Mouse (Mus musculus) embryonic facial prominence, embryonic 13.5 days (tissue): Measurements from ENCODE around the gene Spred2. TPM values are rescaled to one million over a fixed set of nuclear protein-coding genes. Genes with fewer than 3 reads are reported as not detected.
A peak's percentile ranks its signal among the peaks of the same experiment; 100 is the strongest.

Experiments
- ATAC-seq: fragments of 200-750 bp; cut with Nextera tagmentation; 2 replicates; pipeline ENCODE4 v1.8.0; 2017; ENCODE audit warnings: low read depth; ENCODE audit not compliant: insufficient number of reproducible peaks, insufficient read depth, low FRiP score, low TSS enrichment
- H3K27ac ChIP-seq: fragments of 300-500 bp; sonication (generic); 2 replicates; pipeline ENCODE4 v1.5.1; 2015; ENCODE audit warnings: moderate library complexity, mild to moderate bottlenecking, inconsistent platforms
- H3K27me3 ChIP-seq: fragments of 300-500 bp; sonication (generic); 2 replicates; pipeline ENCODE4 v1.6.1; 2015; ENCODE audit warnings: mild to moderate bottlenecking, inconsistent platforms
- H3K36me3 ChIP-seq: fragments of 300-500 bp; sonication (generic); 2 replicates; pipeline ENCODE4 v1.6.1; 2015; ENCODE audit warnings: mild to moderate bottlenecking, inconsistent platforms
- H3K4me1 ChIP-seq: fragments of 300-500 bp; sonication (generic); 2 replicates; pipeline ENCODE4 v1.6.1; 2015; ENCODE audit warnings: inconsistent platforms
- H3K4me2 ChIP-seq: fragments of 300-500 bp; sonication (generic); 2 replicates; pipeline ENCODE4 v1.6.1; 2015; ENCODE audit warnings: moderate library complexity, mild to moderate bottlenecking, inconsistent platforms
- H3K4me3 ChIP-seq: fragments of 300-500 bp; sonication (generic); 2 replicates; pipeline ENCODE4 v1.5.1; 2015; ENCODE audit warnings: mild to moderate bottlenecking, inconsistent platforms
- H3K9ac ChIP-seq: fragments of 300-500 bp; sonication (generic); 2 replicates; pipeline ENCODE4 v1.6.1; 2015; ENCODE audit warnings: mild to moderate bottlenecking, inconsistent platforms
- H3K9me3 ChIP-seq: fragments of 300-500 bp; sonication (generic); 2 replicates; pipeline ENCODE4 v1.6.1; 2016; ENCODE audit warnings: inconsistent platforms
- WGBS: fragments of 180-500 bp; shearing (Covaris S2); methylation state at CpG from one replicate; pipeline ENCODE4 v1.1.7; 2015; ENCODE audit warnings: mixed read lengths; 5-methylcytosine and 5-hydroxymethylcytosine counted together
- polyA plus RNA-seq: library from polyadenylated mRNA; unstranded; fragments of >200 nt; fragmentation: Nextera tagmentation; extraction: Ambion mirVana; gene quantifications from 2 replicates; pipeline ENCODE4 v1.2.1, GENCODE M21; 2015

The Spred2 gene
- polyA plus RNA-seq, 1 experiment from 2014 or later, result 10.2 TPM

DNA sequence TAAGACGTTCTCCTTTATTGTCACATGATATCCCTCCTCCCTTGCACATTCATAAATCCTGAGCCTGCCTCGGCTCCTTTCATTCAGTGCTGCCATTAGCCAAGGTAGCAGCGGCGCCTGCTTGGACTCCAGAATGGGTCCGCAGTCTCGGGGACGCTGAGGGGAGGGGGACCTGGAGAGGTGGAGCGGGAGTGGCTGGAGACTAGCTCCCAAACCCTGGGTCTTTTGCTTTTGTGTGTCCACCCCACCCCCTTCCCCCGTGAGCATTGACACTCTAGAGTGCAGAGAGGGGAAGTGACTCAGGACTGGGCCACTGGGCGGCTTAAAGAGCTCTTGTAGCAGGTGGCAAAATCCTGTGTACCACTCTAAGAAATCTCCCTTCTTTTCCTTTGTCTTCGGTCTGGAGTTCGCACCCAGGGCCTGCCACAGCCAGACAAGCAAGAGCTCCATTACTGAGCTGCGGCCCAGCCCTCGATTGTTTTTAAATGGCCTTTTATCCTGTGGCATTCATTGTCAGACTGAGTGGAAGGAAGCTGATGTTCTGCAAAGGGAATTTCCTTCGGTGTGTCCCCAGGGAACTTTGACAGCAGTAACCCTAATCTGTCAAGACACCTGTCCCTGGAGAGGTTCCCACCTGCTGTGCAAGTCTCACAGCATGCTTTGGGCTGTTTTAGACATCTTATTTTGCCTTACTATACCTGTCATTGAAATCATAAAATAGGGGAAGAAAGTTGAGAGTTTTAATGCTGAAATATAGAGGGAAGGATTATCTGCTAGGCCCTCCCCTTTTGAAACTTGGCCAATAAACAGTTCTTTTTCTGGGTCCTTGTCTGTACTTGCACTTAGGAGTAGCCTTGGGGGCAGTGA is 2.0 kb downstream of the Spred2 start:
- Histone ChIP-seq H3K9ac (peak overlapping the region; percentile 94), H3K36me3 (no peaks in the 10 kb centered on the region), H3K27ac (peak overlapping the region; percentile 96), H3K27me3 (no peaks in the 10 kb centered on the region), H3K4me3 (peak overlapping the region; percentile 92), H3K4me2 (peak overlapping the region; percentile 77), H3K4me1 (peaks cover 30% of the 10 kb centered on the region), H3K9me3 (no peaks in the 10 kb centered on the region)
- WGBS, result 8% methylated on average over 15 of the region's 15 CpGs
- ATAC-seq, result peak; percentile 7; the same call in 1 of the 2 replicates

- no peaks in the 10 kb centered on the region for H3K27me3 ChIP-seq
- no peak for ATAC-seq
- no peaks in the 10 kb centered on the region for H3K36me3 ChIP-seq
- peak overlapping the region; percentile 77 for H3K4me2 ChIP-seq
- no peak overlapping the region for H3K4me3 ChIP-seq
- no peaks in the 10 kb centered on the region for H3K9me3 ChIP-seq
- H3K27ac ChIP-seq, result no peak overlapping the region
- no peak overlapping the region for H3K9ac ChIP-seq
- peaks cover 30% of the 10 kb centered on the region for H3K4me1 ChIP-seq
- WGBS, result 60% methylated on average over 2 of the region's 2 CpGs
Measured at GRCm38 (mm10) chr11:19926843-19927120, 2.6 kb downstream of the Spred2 start.

GRCm38 (mm10) chr11:19928633-19929032 is 4.5 kb downstream of the Spred2 start:
- Histone ChIP-seq H3K9me3 (no peaks in the 10 kb centered on the region), H3K27me3 (no peaks in the 10 kb centered on the region), H3K4me1 (peaks cover 30% of the 10 kb centered on the region), H3K36me3 (no peaks in the 10 kb centered on the region), H3K4me2 (no peak overlapping the region), H3K9ac (no peak overlapping the region), H3K4me3 (no peak overlapping the region), H3K27ac (no peak overlapping the region)
- WGBS, result 91% methylated on average over 4 of the region's 4 CpGs
- ATAC-seq, result no peak

DNA sequence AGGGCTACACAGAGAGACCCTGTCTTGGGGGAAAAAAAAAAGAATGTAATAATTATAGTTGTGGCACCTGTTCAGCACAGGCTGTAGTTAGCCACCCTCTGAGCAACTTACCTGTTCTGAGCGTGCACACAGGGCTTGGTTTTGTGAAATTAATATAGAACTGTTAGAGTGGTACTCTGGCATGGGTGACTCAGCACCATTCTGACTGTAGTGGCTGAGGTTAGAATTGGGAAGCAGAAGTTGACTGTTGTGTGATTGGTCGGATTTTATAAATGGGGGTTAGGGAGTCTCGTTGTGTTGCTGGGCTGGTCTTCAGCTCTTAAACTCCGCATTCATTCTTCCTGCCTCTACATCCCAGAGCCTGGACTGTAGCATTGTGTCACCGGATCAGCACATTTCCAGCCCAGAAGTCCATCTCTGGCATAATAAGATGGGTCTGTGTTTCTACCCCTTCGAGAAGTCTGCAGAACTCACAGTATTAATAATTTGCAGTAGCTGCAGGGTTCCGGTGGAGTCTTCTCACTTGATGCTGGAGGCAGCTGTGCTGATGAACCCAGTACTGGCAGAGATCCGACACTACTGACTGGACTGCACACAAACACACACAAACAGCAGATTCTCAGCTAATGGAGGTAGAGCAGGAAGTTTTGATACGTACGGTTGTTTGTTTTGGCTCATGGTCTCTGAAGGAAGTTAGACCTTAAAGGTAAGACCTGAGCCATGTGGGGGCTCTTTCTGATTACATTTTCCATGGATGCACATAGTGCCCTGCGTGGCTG is 5.1 kb downstream of the Spred2 start:
- 0 out of 2 replicates have a peak overlapping the region, but pooled peaks have one; percentile 28 for H3K27ac ChIP-seq
- no peaks in the 10 kb centered on the region for H3K27me3 ChIP-seq
- 60% methylated on average over 11 of the region's 11 CpGs for WGBS
- H3K4me2 ChIP-seq, result no peak overlapping the region
- peaks cover 30% of the 10 kb centered on the region for H3K4me1 ChIP-seq
- H3K9ac ChIP-seq, result no peak overlapping the region
- H3K9me3 ChIP-seq, result no peaks in the 10 kb centered on the region
- no peak for ATAC-seq
- 0 out of 2 replicates have a peak, but pooled peaks cover 2% of the 10 kb centered on the region for H3K36me3 ChIP-seq
- no peak overlapping the region for H3K4me3 ChIP-seq

- Histone ChIP-seq H3K9me3 (no peaks in the 10 kb centered on the region), H3K9ac (no peak overlapping the region), H3K27ac (no peak overlapping the region), H3K4me3 (no peak overlapping the region), H3K36me3 (0 out of 2 replicates have a peak, but pooled peaks cover 2% of the 10 kb centered on the region), H3K27me3 (no peaks in the 10 kb centered on the region), H3K4me1 (peaks cover 33% of the 10 kb centered on the region), H3K4me2 (no peak overlapping the region)
- no peak for ATAC-seq
- 93% methylated on average over 9 of the region's 9 CpGs for WGBS
Measured at GRCm38 (mm10) chr11:19931569-19932230, 7.5 kb downstream of the Spred2 start.

DNA sequence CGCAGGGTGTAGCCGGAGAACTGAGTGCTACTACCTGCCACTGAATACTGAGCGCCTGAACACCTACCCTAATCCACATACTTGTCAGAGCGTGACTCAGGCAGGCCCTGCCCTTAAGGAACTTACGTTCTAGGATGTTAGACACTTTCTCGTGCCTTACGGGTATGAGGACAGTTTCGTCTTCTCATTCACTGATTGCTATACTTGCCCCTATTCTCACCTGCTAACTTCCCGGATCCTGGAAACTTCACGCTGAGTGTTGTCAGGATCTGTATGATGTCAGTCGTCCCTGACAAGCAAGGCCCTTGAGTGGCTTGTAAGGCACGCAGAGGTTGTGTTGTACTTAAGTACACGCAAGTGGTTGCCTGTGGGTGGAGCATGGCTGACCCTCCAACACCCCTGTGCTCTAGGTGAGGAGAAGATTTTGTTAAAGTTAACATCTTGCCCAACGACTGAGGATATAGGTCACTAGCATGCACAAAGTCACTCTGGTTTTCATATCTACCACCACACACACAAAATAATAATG is 8.9 kb downstream of the Spred2 start:
- Histone ChIP-seq H3K4me2 (no peak overlapping the region), H3K9ac (no peak overlapping the region), H3K4me3 (no peak overlapping the region), H3K9me3 (no peaks in the 10 kb centered on the region), H3K27ac (no peak overlapping the region), H3K36me3 (0 out of 2 replicates have a peak, but pooled peaks cover 2% of the 10 kb centered on the region), H3K4me1 (peaks cover 29% of the 10 kb centered on the region), H3K27me3 (no peaks in the 10 kb centered on the region)
- no peak for ATAC-seq
- WGBS, result 83% methylated on average over 14 of the region's 14 CpGs

- 0 out of 2 replicates have a peak overlapping the region, but pooled peaks have one; percentile 11 for H3K27ac ChIP-seq
- H3K27me3 ChIP-seq, result no peaks in the 10 kb centered on the region
- no peak overlapping the region for H3K9ac ChIP-seq
- peaks cover 24% of the 10 kb centered on the region for H3K4me1 ChIP-seq
- ATAC-seq, result no peak
- H3K36me3 ChIP-seq, result 0 out of 2 replicates have a peak, but pooled peaks cover 7% of the 10 kb centered on the region
- H3K4me2 ChIP-seq, result no peak overlapping the region
- H3K9me3 ChIP-seq, result no peaks in the 10 kb centered on the region
- H3K4me3 ChIP-seq, result no peak overlapping the region
- WGBS, result 42% methylated on average over 7 of the region's 7 CpGs
Measured at GRCm38 (mm10) chr11:19935524-19936354, 11.6 kb downstream of the Spred2 start.

GRCm38 (mm10) chr11:19938456-19939004 is 14.4 kb downstream of the Spred2 start:
- Histone ChIP-seq H3K9me3 (no peaks in the 10 kb centered on the region), H3K9ac (no peak overlapping the region), H3K27me3 (no peaks in the 10 kb centered on the region), H3K4me1 (peaks cover 30% of the 10 kb centered on the region), H3K4me3 (no peak overlapping the region), H3K36me3 (0 out of 2 replicates have a peak, but pooled peaks cover 8% of the 10 kb centered on the region), H3K4me2 (no peak overlapping the region), H3K27ac (no peak overlapping the region)
- WGBS, result 94% methylated on average over 10 of the region's 10 CpGs
- ATAC-seq, result no peak

GRCm38 (mm10) chr11:19939305-19939730 is 15.1 kb downstream of the Spred2 start:
- 82% methylated on average over 5 of the region's 5 CpGs for WGBS
- H3K27me3 ChIP-seq, result no peaks in the 10 kb centered on the region
- no peak for ATAC-seq
- H3K4me3 ChIP-seq, result no peak overlapping the region
- no peak overlapping the region for H3K4me2 ChIP-seq
- H3K36me3 ChIP-seq, result peaks cover 7% of the 10 kb centered on the region; the same call in 1 of the 2 replicates
- no peak overlapping the region for H3K9ac ChIP-seq
- peaks cover 30% of the 10 kb centered on the region for H3K4me1 ChIP-seq
- H3K9me3 ChIP-seq, result no peaks in the 10 kb centered on the region
- no peak overlapping the region for H3K27ac ChIP-seq

GRCm38 (mm10) chr11:19939831-19940230 is 15.7 kb downstream of the Spred2 start:
- no peak overlapping the region for H3K4me2 ChIP-seq
- H3K27me3 ChIP-seq, result no peaks in the 10 kb centered on the region
- no peaks in the 10 kb centered on the region for H3K9me3 ChIP-seq
- H3K27ac ChIP-seq, result no peak overlapping the region
- H3K9ac ChIP-seq, result no peak overlapping the region
- 88% methylated on average over 8 of the region's 8 CpGs for WGBS
- H3K36me3 ChIP-seq, result peaks cover 10% of the 10 kb centered on the region; the same call in 1 of the 2 replicates
- H3K4me1 ChIP-seq, result peaks cover 33% of the 10 kb centered on the region
- no peak overlapping the region for H3K4me3 ChIP-seq
- no peak for ATAC-seq
